Mouse (Mus musculus) ES-Bruce4 (cell line): ENCODE measurements around the gene Palb2.

Source experiments
- CTCF ChIP-seq: IDR thresholded peaks from one replicate; pipeline ENCODE4 v1.8.1; 2011; ENCODE audit warnings: low read depth, low read length
- EP300 ChIP-seq: IDR thresholded peaks from 2 replicates; pipeline ENCODE4 v1.6.1; 2011; ENCODE audit warnings: low read depth, low read length; ENCODE audit not compliant: insufficient read depth
- POLR2A ChIP-seq: IDR thresholded peaks from one replicate; pipeline ENCODE4 v1.8.1; 2011; ENCODE audit warnings: low read length; ENCODE audit not compliant: insufficient read depth

GRCm38 (mm10) chr7:122065656-122066055 is 67.1 kb downstream of the Palb2 start:
- TF ChIP-seq POLR2A (no peak), CTCF (no peak), EP300 (no peak)
